Mouse (Mus musculus): ENCODE measurements around the gene Cox20. TPM values are rescaled to one million over a fixed set of nuclear protein-coding genes. Genes with fewer than 3 reads are reported as not detected.
A peak's percentile ranks its signal among the peaks of the same experiment; 100 is the strongest.
"Not testable (repeated sequence)": the region's sequence is repeated elsewhere in the genome, so short reads cannot be mapped to it uniquely, and the experiment has no call there.

Gene Cox20
- total RNA-seq (2022), result 100 to 1,000 TPM in 1 of 4 experiments, 10 to 100 TPM in 3; 58.5 to 120 (median 76.1) TPM

- peak; percentile 96 for DNase-seq
Measured at GRCm38 (mm10) chr1:178318389-178319184, at the start of gene Cox20. Gene Cox20, plus strand, starts transcription at chr1:178319130.

- no peak for DNase-seq
Measured at GRCm38 (mm10) chr1:178270635-178271034, 48.3 kb upstream of the Cox20 start.

GRCm38 (mm10) chr1:178275174-178275730 is 43.7 kb upstream of the Cox20 start:
- no peak for DNase-seq

GRCm38 (mm10) chr1:178275738-178276053 is 43.2 kb upstream of the Cox20 start:
- DNase-seq, result no peak

- DNase-seq, result peak; percentile 14
Measured at GRCm38 (mm10) chr1:178276054-178276911, 42.6 kb upstream of the Cox20 start.

- not testable (repeated sequence) for DNase-seq
Measured at GRCm38 (mm10) chr1:178283314-178283713, 35.6 kb upstream of the Cox20 start.

- no peak for DNase-seq
Measured at GRCm38 (mm10) chr1:178283946-178284720, 34.8 kb upstream of the Cox20 start.

GRCm38 (mm10) chr1:178287601-178288176 is 31.2 kb upstream of the Cox20 start:
- DNase-seq, result no peak

- no peak for DNase-seq
Measured at GRCm38 (mm10) chr1:178291716-178292115, 27.2 kb upstream of the Cox20 start.

- DNase-seq, result no peak
Measured at GRCm38 (mm10) chr1:178294051-178294450, 24.9 kb upstream of the Cox20 start.

GRCm38 (mm10) chr1:178301261-178301660 is 17.7 kb upstream of the Cox20 start:
- DNase-seq, result not testable (repeated sequence)

- DNase-seq, result peak; percentile 44
Measured at GRCm38 (mm10) chr1:178303425-178303824, 15.5 kb upstream of the Cox20 start.

GRCm38 (mm10) chr1:178309487-178309886 is 9.4 kb upstream of the Cox20 start:
- no peak for DNase-seq

GRCm38 (mm10) chr1:178310128-178310527 is 8.8 kb upstream of the Cox20 start:
- DNase-seq, result no peak

- DNase-seq, result no peak
Measured at GRCm38 (mm10) chr1:178313039-178313597, 5.8 kb upstream of the Cox20 start.

- DNase-seq, result no peak
Measured at GRCm38 (mm10) chr1:178314236-178314635, 4.7 kb upstream of the Cox20 start.

- DNase-seq, result no peak
Measured at GRCm38 (mm10) chr1:178317275-178318001, 1.5 kb upstream of the Cox20 start.

- no peak for DNase-seq
Measured at GRCm38 (mm10) chr1:178318002-178318388, 935 bp upstream of the Cox20 start.

- DNase-seq, result peak; percentile 45
Measured at GRCm38 (mm10) chr1:178319295-178320037, 536 bp downstream of the Cox20 start.

- DNase-seq, result no peak
Measured at GRCm38 (mm10) chr1:178320038-178320722, 1.2 kb downstream of the Cox20 start.

All from adrenal gland, adult 8-10 months (tissue).